Mouse (Mus musculus): Measurements from ENCODE around the gene Wdr89.
"Not testable (repeated sequence)": the region's sequence is repeated elsewhere in the genome, so short reads cannot be mapped to it uniquely, and the experiment has no call there.

The Wdr89 gene

GRCm38 (mm10) chr12:75669258-75670106, at the start of gene Wdr89:
Gene Wdr89, minus strand, starts transcription at chr12:75669537.
- CTCF ChIA-PET = no interaction called here

DNA sequence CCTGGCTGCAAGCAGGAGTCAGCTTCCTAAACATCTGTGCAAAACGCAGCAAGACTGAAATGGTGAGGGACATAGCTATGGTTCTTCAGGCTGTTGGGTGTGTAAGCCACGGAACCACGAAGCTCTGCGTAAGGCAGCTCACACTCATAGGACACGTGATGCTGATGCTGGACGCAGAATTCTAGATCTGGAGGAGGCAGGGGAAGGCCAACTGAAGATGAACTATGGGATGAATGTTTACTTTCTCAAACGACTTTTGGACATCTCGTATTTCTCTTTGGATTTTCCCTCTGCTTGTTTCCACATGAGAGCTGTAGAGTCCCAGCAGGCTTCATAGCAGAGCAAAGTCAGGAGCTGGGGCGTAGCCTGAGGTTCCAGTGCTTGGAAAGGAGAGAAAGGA, 44.3 kb upstream of the Wdr89 start:
- CTCF ChIA-PET = no interaction called here

GRCm38 (mm10) chr12:75712905-75713304, 43.6 kb upstream of the Wdr89 start:
- CTCF ChIA-PET = not testable (repeated sequence)

GRCm38 (mm10) chr12:75710596-75711376, 41.4 kb upstream of the Wdr89 start:
- CTCF ChIA-PET = no interaction called here

DNA sequence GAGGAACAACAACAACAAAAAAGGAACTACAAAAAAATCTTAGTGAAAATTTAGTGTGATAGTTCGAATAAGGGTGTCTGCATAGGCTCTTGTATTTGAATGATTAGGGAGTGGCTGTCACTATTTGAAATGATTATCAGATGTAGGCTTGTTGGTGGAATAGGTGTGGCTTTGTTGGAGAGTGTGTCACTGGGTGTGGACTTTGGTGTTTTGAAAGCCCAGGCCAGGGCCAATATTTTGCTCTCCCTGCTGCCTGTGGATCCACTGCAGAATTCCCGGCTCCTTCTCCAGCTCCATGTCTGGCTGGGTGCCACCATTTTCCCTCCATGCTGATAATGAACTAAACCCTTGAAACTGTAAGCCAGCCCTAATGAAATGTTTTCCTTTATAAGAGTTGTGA, 40.2 kb upstream of the Wdr89 start:
- CTCF ChIA-PET = no interaction called here

DNA sequence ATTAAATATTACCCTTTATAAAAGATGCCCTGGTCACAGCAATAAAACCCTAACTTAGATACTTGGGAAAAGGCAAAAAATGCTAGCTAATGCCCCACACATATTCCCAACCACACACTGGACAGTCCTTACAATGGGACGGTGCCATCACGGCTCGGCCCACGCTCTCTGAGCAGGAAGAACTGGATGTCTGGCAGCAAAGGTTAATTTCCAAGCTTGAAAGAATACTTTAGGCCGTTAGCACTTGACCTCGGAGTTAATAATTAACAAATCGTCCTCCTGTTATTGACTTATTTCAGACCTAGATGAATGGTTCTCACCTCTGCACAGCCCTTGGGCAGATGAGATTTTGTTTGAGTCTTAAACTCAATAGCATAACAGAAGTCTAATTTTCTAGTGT, 37.3 kb upstream of the Wdr89 start:
- CTCF ChIA-PET = no interaction called here

DNA sequence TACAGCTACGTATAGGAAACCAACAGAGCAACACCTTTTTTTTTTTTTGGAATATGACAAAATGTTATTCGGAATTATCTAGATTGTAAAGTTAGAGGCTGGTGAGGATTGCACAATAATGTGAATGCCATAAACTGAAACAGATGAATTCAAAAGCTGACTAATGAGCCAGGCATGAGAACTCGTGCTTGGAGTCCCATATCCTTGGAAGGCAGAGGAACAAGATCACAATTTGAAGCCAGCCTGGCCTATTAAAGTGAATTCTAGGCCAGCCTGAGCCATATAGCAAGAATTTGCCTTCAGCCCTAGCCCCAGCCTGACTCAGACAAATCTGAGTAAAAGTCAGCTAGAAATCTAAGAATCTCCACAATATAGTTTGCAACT, 33.4 kb upstream of the Wdr89 start:
- CTCF ChIA-PET = interaction anchor here (0.6 to 0.7 kb wide), 2 partner anchors 34 to 410 kb away, joined by 3 read pairs; no protein-coding TSS in a partner anchor

DNA sequence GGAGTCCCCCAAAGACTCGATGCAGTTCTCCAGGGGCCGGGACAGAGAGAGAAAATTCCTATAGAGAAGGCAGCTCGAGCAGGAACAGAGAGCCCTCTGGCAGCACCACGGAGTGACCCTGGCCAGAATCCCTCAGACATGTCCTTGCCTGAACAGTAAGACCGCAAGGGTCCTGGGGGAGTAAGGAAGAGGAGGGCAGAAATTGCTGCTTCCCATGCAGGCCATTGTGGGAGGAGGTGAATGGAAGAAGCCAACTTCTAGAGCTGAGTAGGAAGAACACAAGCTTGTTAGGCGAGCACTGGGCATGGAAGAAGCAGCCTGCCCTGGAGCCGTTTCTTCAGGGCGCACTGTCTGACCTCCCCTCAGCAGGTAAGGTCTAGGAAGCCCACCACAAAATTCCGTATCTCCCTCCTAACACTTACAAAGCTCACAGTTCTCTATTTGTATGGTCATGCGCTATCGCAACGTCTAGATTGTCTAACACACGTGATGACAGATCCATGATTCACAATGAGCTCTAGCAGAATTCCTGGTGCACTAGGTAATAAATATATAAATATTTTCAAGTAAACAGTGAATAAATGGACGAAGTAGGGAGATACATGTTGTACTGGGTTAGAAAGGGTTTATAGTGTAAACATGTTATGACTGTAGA, 32.9 kb upstream of the Wdr89 start:
- CTCF ChIA-PET = interaction anchor here (0.6 kb wide), 1 partner anchor 411 kb away, joined by 3 read pairs; no protein-coding TSS in a partner anchor

DNA sequence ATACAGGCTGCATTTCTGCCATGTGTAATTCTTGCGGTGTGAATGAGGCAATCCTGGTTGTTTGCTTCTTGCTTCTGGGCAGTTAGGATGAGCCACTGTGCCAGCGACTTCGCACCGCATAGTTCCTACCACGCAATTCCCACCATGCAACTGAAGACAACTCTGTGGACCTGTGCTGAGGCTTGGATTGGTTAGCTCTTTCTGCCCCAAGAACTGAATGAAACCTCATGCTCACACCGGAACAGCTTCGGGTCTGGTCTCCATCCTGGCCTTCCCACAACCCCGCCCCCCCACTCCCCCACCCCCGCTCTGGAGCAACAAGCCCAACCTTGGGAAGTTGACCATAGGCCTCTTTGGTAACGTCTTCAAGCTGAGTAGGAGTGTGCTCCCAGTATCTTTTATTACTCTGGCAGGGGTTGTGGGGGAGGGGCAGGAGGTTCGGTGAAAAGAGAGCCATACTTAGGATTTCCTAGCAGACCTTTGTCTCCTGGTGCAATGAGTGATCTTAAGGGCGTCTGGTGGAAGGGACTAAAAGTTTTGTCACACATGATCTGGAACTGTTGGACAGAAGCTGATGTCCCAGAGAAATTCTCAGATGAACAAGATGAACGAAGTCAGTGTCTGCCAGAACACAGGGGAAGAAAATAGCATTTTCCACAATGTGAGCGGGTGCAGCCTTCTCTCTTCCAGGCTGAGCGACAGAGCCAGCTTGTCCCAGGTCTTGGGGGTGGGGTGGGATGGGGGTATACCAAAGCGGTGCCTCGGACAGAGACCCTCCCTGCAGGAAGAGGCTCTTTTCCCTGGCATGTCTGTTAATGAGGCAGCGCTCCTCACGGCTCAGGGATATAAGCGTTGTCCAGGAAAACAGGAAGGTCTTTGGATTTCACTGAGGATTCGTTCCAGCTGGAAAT, 32.1 kb upstream of the Wdr89 start:
- CTCF ChIA-PET = no interaction called here

DNA sequence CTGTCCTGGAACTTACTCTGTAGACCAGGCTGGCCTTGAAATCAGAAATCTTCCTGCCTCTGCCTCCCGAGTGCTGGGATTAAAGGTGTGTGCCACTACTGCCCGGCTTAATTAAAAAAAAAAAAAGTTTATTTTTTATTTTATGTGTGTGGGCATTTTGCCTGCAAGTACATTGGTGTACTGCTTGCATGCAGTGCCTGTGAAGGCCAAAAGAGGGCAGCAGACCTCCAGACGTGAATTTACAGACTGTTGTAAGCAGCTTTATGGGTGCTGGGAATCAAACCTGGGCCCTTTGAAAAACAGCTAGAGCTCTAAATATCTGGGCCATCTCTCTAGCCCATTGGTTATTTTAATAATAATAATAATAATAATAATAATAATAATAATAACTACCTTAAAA, 29.4 kb upstream of the Wdr89 start:
- CTCF ChIA-PET = no interaction called here

GRCm38 (mm10) chr12:75695845-75696244, 26.5 kb upstream of the Wdr89 start:
- CTCF ChIA-PET = not testable (repeated sequence)

DNA sequence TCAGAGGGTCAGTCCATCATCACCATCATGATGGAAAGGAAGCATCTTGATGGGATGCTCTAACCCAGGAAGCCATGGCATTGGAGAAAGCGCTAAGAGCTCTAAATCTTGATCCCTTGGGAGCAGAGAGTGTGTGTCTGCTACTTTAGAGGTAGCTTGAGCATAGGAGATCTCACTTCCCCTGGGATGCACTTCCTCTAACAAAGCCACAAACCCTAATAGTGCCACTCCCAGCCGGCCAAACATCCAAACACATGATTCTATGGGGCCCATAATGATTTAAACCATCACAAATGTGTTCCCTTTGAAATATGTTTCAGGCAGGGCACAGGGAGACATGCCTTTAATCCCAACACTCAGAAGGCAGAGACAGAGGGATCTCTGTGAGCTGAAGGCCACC, 19.7 kb upstream of the Wdr89 start:
- CTCF ChIA-PET = no interaction called here

GRCm38 (mm10) chr12:75687314-75687713, 18.0 kb upstream of the Wdr89 start:
- CTCF ChIA-PET = no interaction called here

DNA sequence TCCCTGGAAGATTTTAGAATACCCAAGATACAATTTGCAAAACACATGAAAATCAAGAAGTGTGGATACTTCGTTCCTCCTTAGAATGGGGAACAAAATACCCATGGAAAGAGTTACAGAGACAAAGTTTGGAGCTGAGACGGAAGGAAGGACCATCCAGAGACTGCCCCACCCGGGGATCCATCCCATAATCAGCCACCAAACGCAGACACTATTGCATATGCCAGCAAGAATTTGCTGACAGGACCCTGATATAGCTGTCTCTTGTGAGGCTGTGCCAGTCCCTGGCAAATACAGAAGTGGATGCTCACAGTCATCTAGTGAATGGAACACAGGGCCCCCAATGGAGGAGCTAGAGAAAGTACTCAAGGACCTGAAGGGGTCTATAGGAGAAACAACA, 14.7 kb upstream of the Wdr89 start:
- CTCF ChIA-PET = interaction anchor here (0.7 kb wide), 1 partner anchor 187 kb away, joined by 3 read pairs; no protein-coding TSS in a partner anchor

DNA sequence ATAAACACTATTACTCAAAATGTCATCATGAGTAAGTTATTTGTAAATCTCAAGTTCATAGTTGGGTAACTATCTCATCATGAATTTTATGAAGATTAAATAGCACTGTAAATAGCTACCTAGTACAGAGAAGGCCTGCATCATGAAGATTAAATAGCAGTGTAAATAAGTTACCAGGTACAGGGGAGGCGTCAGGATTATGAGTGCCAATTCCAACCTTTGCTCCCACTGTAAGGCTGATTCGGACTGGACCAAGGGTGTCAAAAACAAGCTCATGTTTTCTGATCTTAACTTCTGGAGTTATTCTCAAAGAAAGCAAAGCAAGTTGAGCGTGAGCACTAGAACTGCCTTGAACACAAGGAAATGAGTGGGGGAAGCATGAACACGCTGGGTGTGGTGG, 14.3 kb upstream of the Wdr89 start:
- CTCF ChIA-PET = interaction anchor here (0.7 kb wide), 1 partner anchor 188 kb away, joined by 3 read pairs; no protein-coding TSS in a partner anchor

GRCm38 (mm10) chr12:75682842-75683241, 13.5 kb upstream of the Wdr89 start:
- CTCF ChIA-PET = no interaction called here

DNA sequence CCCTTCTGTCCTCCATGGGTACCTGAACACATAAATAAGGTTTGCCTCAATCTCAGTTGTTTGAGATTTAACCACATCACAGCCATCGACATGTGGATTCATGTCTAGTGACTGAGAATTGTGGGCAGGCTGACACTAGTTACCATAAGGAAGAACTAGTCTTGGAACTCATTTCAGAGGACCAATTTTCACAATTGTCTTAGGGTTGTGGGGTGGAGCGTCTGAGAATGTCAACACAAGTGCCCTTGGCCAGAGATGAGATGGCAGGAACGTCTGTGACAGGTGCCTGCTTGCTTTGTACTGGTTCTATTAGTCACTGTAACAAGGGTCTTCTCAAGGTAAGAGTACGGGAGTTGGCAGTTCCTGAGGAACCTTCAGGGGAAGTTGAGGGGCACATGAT, 11.8 kb upstream of the Wdr89 start:
- CTCF ChIA-PET = no interaction called here

DNA sequence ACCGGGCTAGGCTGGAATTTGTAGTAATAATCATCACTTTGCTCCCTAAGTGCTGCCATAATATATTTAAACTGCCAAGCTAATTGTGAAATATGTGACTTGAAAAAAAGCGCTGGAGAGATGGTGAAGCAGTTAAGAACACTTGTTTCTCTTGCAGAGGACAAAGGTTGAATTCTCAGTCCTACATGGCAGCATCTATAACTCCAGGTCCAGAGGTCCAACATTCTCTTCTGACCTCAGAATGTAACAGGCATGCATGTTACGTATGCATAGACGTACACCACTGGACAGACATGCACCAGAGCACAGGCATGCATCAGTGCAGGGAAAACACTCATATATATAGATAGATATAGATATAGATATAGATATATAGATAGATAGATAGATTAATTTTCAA, 9.1 kb upstream of the Wdr89 start:
- CTCF ChIA-PET = no interaction called here

DNA sequence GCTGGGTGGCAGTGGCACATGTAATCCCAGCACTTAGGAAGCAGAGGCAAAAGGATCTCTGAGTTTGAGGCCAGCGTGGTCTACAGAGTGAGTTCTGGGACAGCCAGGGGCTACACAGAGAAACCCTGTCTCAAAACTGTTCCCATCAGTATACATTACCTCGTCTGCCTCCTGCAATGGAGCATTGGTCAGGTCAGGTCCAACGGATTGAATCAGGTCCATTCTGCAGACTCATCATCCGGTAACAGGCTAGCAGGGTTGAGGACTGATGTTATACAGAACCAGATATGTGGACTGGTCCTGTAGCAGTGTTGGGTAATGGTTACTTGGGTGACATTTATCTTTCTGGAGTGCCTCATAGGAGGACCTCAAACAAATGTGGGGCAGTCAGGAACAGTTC, 3.3 kb upstream of the Wdr89 start:
- CTCF ChIA-PET = no interaction called here

- CTCF ChIA-PET = interaction anchor here (0.7 to 1.1 kb wide), 2 partner anchors 49 to 525 kb away, joined by 3 read pairs; no protein-coding TSS in a partner anchor
Measured at GRCm38 (mm10) chr12:75671759-75672315, 2.5 kb upstream of the Wdr89 start.

GRCm38 (mm10) chr12:75670611-75671010, 1.3 kb upstream of the Wdr89 start:
- CTCF ChIA-PET = interaction anchor here (1.1 kb wide), 1 partner anchor 526 kb away, joined by 3 read pairs; no protein-coding TSS in a partner anchor

All from spleen, embryonic (tissue).